Mouse (Mus musculus) erythroblast, embryonic 14.5 days (primary cell): ENCODE measurements around the gene Nudt9. TPM values are rescaled to one million over a fixed set of nuclear protein-coding genes. Genes with fewer than 3 reads are reported as not detected.

Experiments
- H3K27me3 ChIP-seq: 2 replicates; pipeline ENCODE4 v1.6.1; 2012; ENCODE audit warnings: inconsistent platforms; ENCODE audit not compliant: control insufficient read depth
- H3K36me3 ChIP-seq: 2 replicates; pipeline ENCODE4 v1.6.1; 2012; ENCODE audit warnings: mild to moderate bottlenecking, inconsistent platforms; ENCODE audit not compliant: control insufficient read depth
- H3K4me1 ChIP-seq: 2 replicates; pipeline ENCODE4 v1.6.1; 2012; ENCODE audit warnings: inconsistent platforms; ENCODE audit not compliant: control insufficient read depth
- H3K4me3 ChIP-seq: replicated peaks from 2 replicates; pipeline ENCODE3; 2012; ENCODE audit warnings: moderate library complexity, mild to moderate bottlenecking, inconsistent platforms
- H3K9me3 ChIP-seq: 2 replicates; pipeline ENCODE4 v1.6.1; 2012; ENCODE audit warnings: low read length, inconsistent platforms, mixed read lengths; ENCODE audit not compliant: control insufficient read depth
- GATA1 ChIP-seq: IDR thresholded peaks from 2 replicates; pipeline ENCODE4 v1.6.1; 2012; ENCODE audit warnings: low read length, inconsistent platforms, mixed read lengths
- TAL1 ChIP-seq: IDR thresholded peaks from 3 replicates; pipeline ENCODE4 v1.6.1; 2012; ENCODE audit warnings: low read length, inconsistent platforms, mixed read lengths
- polyA plus RNA-seq: library from polyadenylated mRNA; stranded (reverse); fragments of >175 nt; gene quantifications from 2 replicates; pipeline ENCODE4 v1.2.3, GENCODE M21; 2012

Gene Nudt9
- 36.0 and 40.0 TPM in 2 replicates for polyA plus RNA-seq

DNA sequence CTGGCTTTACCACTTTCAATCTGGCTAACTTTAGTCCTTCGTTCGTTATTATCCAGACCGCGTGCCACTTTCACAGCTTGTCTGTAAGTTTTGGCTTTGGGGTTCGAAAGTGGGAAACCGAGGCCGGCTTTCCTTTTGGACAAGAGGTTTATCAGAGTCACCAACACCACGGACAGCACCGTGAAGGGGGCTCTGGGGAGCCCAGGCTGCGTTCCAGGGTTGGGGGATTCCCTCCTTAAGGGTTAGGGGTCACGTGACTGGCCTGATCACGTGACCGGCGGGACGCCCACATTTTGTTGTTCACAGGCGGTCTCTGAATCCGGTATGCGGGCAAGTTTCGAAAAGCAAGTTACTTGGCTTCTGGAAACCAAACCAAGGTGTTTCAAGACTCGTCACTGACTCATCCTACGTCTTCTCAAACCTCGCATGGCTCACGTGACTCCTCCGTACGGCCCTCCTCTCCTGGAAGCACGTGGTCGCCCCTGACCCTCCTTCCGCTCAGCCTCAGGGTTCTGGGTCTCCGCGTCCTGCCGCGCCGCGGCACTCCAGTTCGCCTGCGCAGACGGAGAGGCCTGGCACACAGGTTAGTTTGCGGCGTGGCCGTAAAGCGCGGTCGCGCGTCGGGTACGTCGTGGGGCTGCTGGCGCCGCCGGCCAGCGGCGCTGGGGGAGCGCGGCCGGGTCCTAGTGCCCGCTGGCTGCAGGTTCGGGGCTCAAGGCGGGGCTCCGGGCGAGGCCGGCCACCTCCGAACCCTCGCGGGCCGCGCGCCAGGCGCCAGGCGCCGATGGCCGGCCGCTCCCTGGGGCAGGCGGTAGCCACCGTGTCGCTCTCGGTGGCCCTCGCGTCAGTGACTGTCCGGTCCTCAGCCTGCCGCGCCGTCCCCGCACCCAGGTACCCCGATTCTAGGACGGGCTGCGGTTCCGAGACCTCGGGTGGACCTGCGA is at the start of gene Nudt9:
Gene Nudt9 (plus strand): TSS at position 51 of the 944 bp plus-strand sequence.
- no peak for TF ChIP-seq TAL1
- no peak for TF ChIP-seq GATA1
- peaks cover 20% of the 10 kb centered on the region for H3K36me3 ChIP-seq
- peaks cover 61% of the 10 kb centered on the region for H3K4me1 ChIP-seq
- no peaks in the 10 kb centered on the region for H3K27me3 ChIP-seq
- no peaks in the 10 kb centered on the region for H3K9me3 ChIP-seq
- H3K4me3 ChIP-seq: peak within 1 kb of the TSS; percentile 91

- no peak for TF ChIP-seq GATA1
- Histone ChIP-seq H3K9me3 (no peaks in the 10 kb centered on the region), H3K27me3 (no peaks in the 10 kb centered on the region), H3K36me3 (no peaks in the 10 kb centered on the region; the same call in 1 of the 2 replicates), H3K4me3 (no peak overlapping the region), H3K4me1 (peaks cover 21% of the 10 kb centered on the region)
These were observed 47.4 kb upstream of the Nudt9 start for GRCm38 (mm10) chr5:103998739-103999138.

GRCm38 (mm10) chr5:103999738-104000137 is 46.4 kb upstream of the Nudt9 start:
- Histone ChIP-seq H3K9me3 (no peaks in the 10 kb centered on the region), H3K27me3 (no peaks in the 10 kb centered on the region), H3K4me3 (no peak overlapping the region), H3K4me1 (peaks cover 15% of the 10 kb centered on the region), H3K36me3 (no peaks in the 10 kb centered on the region; the same call in 1 of the 2 replicates)
- TF ChIP-seq GATA1 (no peak), TAL1 (no peak)

- H3K27me3 ChIP-seq: no peaks in the 10 kb centered on the region
- H3K9me3 ChIP-seq: no peaks in the 10 kb centered on the region
- H3K4me3 ChIP-seq: no peak overlapping the region
- no peaks in the 10 kb centered on the region for H3K36me3 ChIP-seq
- no peak for TF ChIP-seq TAL1
- no peak for TF ChIP-seq GATA1
- H3K4me1 ChIP-seq: peaks cover 2% of the 10 kb centered on the region; the same call in 1 of the 2 replicates
These were observed 43.4 kb upstream of the Nudt9 start for GRCm38 (mm10) chr5:104002549-104003255.

GRCm38 (mm10) chr5:104003256-104003931 is 42.7 kb upstream of the Nudt9 start:
- TF ChIP-seq TAL1 (no peak), GATA1 (no peak)
- Histone ChIP-seq H3K36me3 (peaks cover 2% of the 10 kb centered on the region; the same call in 1 of the 2 replicates), H3K9me3 (no peaks in the 10 kb centered on the region), H3K4me1 (peaks cover 2% of the 10 kb centered on the region; the same call in 1 of the 2 replicates), H3K27me3 (no peaks in the 10 kb centered on the region), H3K4me3 (no peak overlapping the region)

GRCm38 (mm10) chr5:104003955-104004354 is 42.2 kb upstream of the Nudt9 start:
- Histone ChIP-seq H3K9me3 (no peaks in the 10 kb centered on the region), H3K27me3 (no peaks in the 10 kb centered on the region), H3K4me1 (peaks cover 2% of the 10 kb centered on the region; the same call in 1 of the 2 replicates), H3K4me3 (no peak overlapping the region), H3K36me3 (peaks cover 2% of the 10 kb centered on the region; the same call in 1 of the 2 replicates)
- TF ChIP-seq TAL1 (no peak), GATA1 (no peak)

- TF ChIP-seq GATA1 (no peak), TAL1 (no peak)
- no peaks in the 10 kb centered on the region for H3K9me3 ChIP-seq
- peaks cover 2% of the 10 kb centered on the region; the same call in 1 of the 2 replicates for H3K4me1 ChIP-seq
- H3K4me3 ChIP-seq: no peak overlapping the region
- no peaks in the 10 kb centered on the region for H3K27me3 ChIP-seq
- peaks cover 2% of the 10 kb centered on the region; the same call in 1 of the 2 replicates for H3K36me3 ChIP-seq
These were observed 39.3 kb upstream of the Nudt9 start for GRCm38 (mm10) chr5:104006811-104007210.

DNA sequence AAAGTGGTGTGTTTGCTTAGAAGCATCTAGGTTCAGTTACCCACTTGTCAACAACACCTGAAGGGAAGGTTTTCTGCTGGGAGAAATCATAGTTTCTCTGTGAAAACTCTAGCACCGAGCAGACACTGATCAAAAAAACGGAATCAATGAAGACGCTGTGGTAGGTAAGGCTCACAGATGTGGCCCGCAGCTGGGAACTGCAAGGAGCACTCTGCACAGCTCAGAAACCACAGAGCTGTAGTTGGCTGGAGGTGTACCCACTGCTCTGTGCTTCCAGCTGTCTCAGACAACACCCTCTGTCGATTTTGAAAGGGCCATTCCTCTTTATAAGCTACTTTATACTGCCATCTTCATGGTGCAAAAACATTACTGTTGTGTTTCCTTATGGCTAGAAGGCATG is 38.3 kb upstream of the Nudt9 start:
- Histone ChIP-seq H3K9me3 (no peaks in the 10 kb centered on the region), H3K4me3 (no peak overlapping the region), H3K27me3 (no peaks in the 10 kb centered on the region), H3K36me3 (peaks cover 2% of the 10 kb centered on the region; the same call in 1 of the 2 replicates), H3K4me1 (peaks cover 2% of the 10 kb centered on the region; the same call in 1 of the 2 replicates)
- TF ChIP-seq GATA1 (no peak), TAL1 (no peak)
